Mouse (Mus musculus): ENCODE measurements around the gene Mprip. TPM values are rescaled to one million over a fixed set of nuclear protein-coding genes. Genes with fewer than 3 reads are reported as not detected.
"Not testable (repeated sequence)": the region's sequence is repeated elsewhere in the genome, so short reads cannot be mapped to it uniquely, and the experiment has no call there.

Mprip gene
- total RNA-seq (2022) = 100 to 1,000 TPM; 121 to 152 (median 127) TPM

GRCm38 (mm10) chr11:59661005-59661404 lies at the start of gene Mprip:
Mprip (plus strand) TSS chr11:59661305.
- no peak for DNase-seq (ENCODE audit: low spot score)

GRCm38 (mm10) chr11:59611646-59612045 lies 49.5 kb upstream of the Mprip start:
- DNase-seq (ENCODE audit: low spot score) = no peak

GRCm38 (mm10) chr11:59614120-59614519 lies 47.0 kb upstream of the Mprip start:
- no peak for DNase-seq (ENCODE audit: low spot score)

- not testable (repeated sequence) for DNase-seq (ENCODE audit: low spot score)
Measured at GRCm38 (mm10) chr11:59616986-59617385, 44.1 kb upstream of the Mprip start.

- no peak for DNase-seq (ENCODE audit: low spot score)
Measured at GRCm38 (mm10) chr11:59622214-59622613, 38.9 kb upstream of the Mprip start.

GRCm38 (mm10) chr11:59624017-59624630 lies 37.0 kb upstream of the Mprip start:
- peak; percentile 66 for DNase-seq (ENCODE audit: low spot score)

- DNase-seq (ENCODE audit: low spot score) = no peak
Measured at GRCm38 (mm10) chr11:59626192-59626591, 34.9 kb upstream of the Mprip start.

- no peak for DNase-seq (ENCODE audit: low spot score)
Measured at GRCm38 (mm10) chr11:59628177-59628576, 32.9 kb upstream of the Mprip start.

- DNase-seq (ENCODE audit: low spot score) = no peak
Measured at GRCm38 (mm10) chr11:59629871-59630270, 31.2 kb upstream of the Mprip start.

- no peak for DNase-seq (ENCODE audit: low spot score)
Measured at GRCm38 (mm10) chr11:59631980-59632379, 29.1 kb upstream of the Mprip start.

GRCm38 (mm10) chr11:59633037-59633436 lies 28.1 kb upstream of the Mprip start:
- peak; percentile 40 for DNase-seq (ENCODE audit: low spot score)

GRCm38 (mm10) chr11:59634001-59634660 lies 27.0 kb upstream of the Mprip start:
- DNase-seq (ENCODE audit: low spot score) = no peak

- no peak for DNase-seq (ENCODE audit: low spot score)
Measured at GRCm38 (mm10) chr11:59635251-59635795, 25.8 kb upstream of the Mprip start.

- no peak for DNase-seq (ENCODE audit: low spot score)
Measured at GRCm38 (mm10) chr11:59635821-59636694, 25.0 kb upstream of the Mprip start.

- no peak for DNase-seq (ENCODE audit: low spot score)
Measured at GRCm38 (mm10) chr11:59636695-59637414, 24.2 kb upstream of the Mprip start.

GRCm38 (mm10) chr11:59639957-59640643 lies 21.0 kb upstream of the Mprip start:
- DNase-seq (ENCODE audit: low spot score) = no peak

- DNase-seq (ENCODE audit: low spot score) = no peak
Measured at GRCm38 (mm10) chr11:59641227-59641626, 19.9 kb upstream of the Mprip start.

- DNase-seq (ENCODE audit: low spot score) = no peak
Measured at GRCm38 (mm10) chr11:59642420-59642819, 18.7 kb upstream of the Mprip start.

GRCm38 (mm10) chr11:59645036-59645435 lies 16.1 kb upstream of the Mprip start:
- DNase-seq (ENCODE audit: low spot score) = no peak

GRCm38 (mm10) chr11:59649058-59649457 lies 12.0 kb upstream of the Mprip start:
- no peak for DNase-seq (ENCODE audit: low spot score)

- no peak for DNase-seq (ENCODE audit: low spot score)
Measured at GRCm38 (mm10) chr11:59653003-59653402, 8.1 kb upstream of the Mprip start.

Measured in heart, adult 8-10 months (tissue).